Mouse (Mus musculus) gastrocnemius, postnatal 4 days (tissue): ENCODE results near the gene Foxf1. TPM values are rescaled to one million over a fixed set of nuclear protein-coding genes. Genes with fewer than 3 reads are reported as not detected.

Source experiments
- DNase-seq, 2 experiments: peaks; one replicate each; pipeline ENCODE4 v3.0.0; 2021 to 2022; ENCODE audit warnings: low spot score in 2 of 2, mixed read lengths in 2 of 2
- total RNA-seq, 2 experiments: library from RNA; stranded (reverse); gene quantifications; 2 replicates each; pipeline ENCODE4 v1.2.3; 2021

The Foxf1 gene
- total RNA-seq, 2 experiments from 2014 or later, result 0.25 to 0.39 TPM

GRCm38 (mm10) chr8:121082218-121083092 is 1.7 kb upstream of the Foxf1 start:
- no peak for DNase-seq

GRCm38 (mm10) chr8:121083093-121083935 is 872 bp upstream of the Foxf1 start:
- DNase-seq, result peak; percentile 65 to 78

GRCm38 (mm10) chr8:121083936-121084209 is 313 bp upstream of the Foxf1 start:
- DNase-seq, result no peak

- no peak for DNase-seq
These were observed 825 bp downstream of the Foxf1 start for GRCm38 (mm10) chr8:121085011-121085410.

GRCm38 (mm10) chr8:121085561-121085960 is 1.4 kb downstream of the Foxf1 start:
- no peak for DNase-seq

GRCm38 (mm10) chr8:121086004-121086900 is 2.1 kb downstream of the Foxf1 start:
- DNase-seq, result no peak

GRCm38 (mm10) chr8:121088281-121088680 is 4.1 kb downstream of the Foxf1 start:
- DNase-seq, result no peak

GRCm38 (mm10) chr8:121088871-121089630 is 4.9 kb downstream of the Foxf1 start:
- no peak for DNase-seq

GRCm38 (mm10) chr8:121089631-121090380 is 5.6 kb downstream of the Foxf1 start:
- DNase-seq, result no peak

GRCm38 (mm10) chr8:121090716-121091115 is 6.5 kb downstream of the Foxf1 start:
- DNase-seq, result no peak

- no peak for DNase-seq
These were observed 8.0 kb downstream of the Foxf1 start for GRCm38 (mm10) chr8:121092141-121092540.

GRCm38 (mm10) chr8:121092627-121093026 is 8.4 kb downstream of the Foxf1 start:
- peak; percentile 69 to 84 for DNase-seq

- no peak for DNase-seq
These were observed 9.3 kb downstream of the Foxf1 start for GRCm38 (mm10) chr8:121093496-121093895.

- peak; percentile 60 to 76 for DNase-seq
These were observed 20.0 kb downstream of the Foxf1 start for GRCm38 (mm10) chr8:121104049-121104818.

- DNase-seq, result peak; percentile 97 to 99
These were observed 23.8 kb downstream of the Foxf1 start, which contains the start of gene Mthfsd for GRCm38 (mm10) chr8:121107668-121108656. TSS of gene Mthfsd (minus strand) at chr8:121108392.

- no peak for DNase-seq
These were observed 24.5 kb downstream of the Foxf1 start for GRCm38 (mm10) chr8:121108657-121109056.

GRCm38 (mm10) chr8:121111145-121111907 is 27.1 kb downstream of the Foxf1 start:
- no peak for DNase-seq
